Mouse (Mus musculus) cerebellum, postnatal 36 days (tissue): ENCODE measurements around the gene Ccnl2.

ENCODE experiments used
- DNase-seq, 2 experiments: peaks; one replicate each; pipeline ENCODE4 v3.0.0; 2021 to 2022; ENCODE audit warnings: mixed read lengths in 2 of 2

The Ccnl2 gene

GRCm38 (mm10) chr4:155840076-155841002 is 28.1 kb downstream of the Ccnl2 start:
- no peak for DNase-seq

- peak in 1 of 2 experiments; percentile 9 for DNase-seq
Observed at GRCm38 (mm10) chr4:155841003-155841454, 28.7 kb downstream of the Ccnl2 start.

GRCm38 (mm10) chr4:155841651-155842270 is 29.5 kb downstream of the Ccnl2 start:
- DNase-seq = peak in 1 of 2 experiments; percentile 36

- DNase-seq = no peak
Observed at GRCm38 (mm10) chr4:155843231-155843630, 30.9 kb downstream of the Ccnl2 start.

- peak; percentile 94 to 97 for DNase-seq
Observed at GRCm38 (mm10) chr4:155846871-155847578, 34.7 kb downstream of the Ccnl2 start, which contains the start of gene Dvl1. Gene Dvl1, plus strand, starts transcription at chr4:155847402.

- peak; percentile 46 to 47 for DNase-seq
Observed at GRCm38 (mm10) chr4:155847591-155848352, 35.5 kb downstream of the Ccnl2 start.

- no peak for DNase-seq
Observed at GRCm38 (mm10) chr4:155848434-155849095, 36.3 kb downstream of the Ccnl2 start.

GRCm38 (mm10) chr4:155849391-155849790 is 37.1 kb downstream of the Ccnl2 start:
- no peak for DNase-seq

- DNase-seq = no peak
Observed at GRCm38 (mm10) chr4:155849792-155850451, 37.6 kb downstream of the Ccnl2 start.

- no peak for DNase-seq
Observed at GRCm38 (mm10) chr4:155851368-155851767, 39.1 kb downstream of the Ccnl2 start.

- peak; percentile 54 to 64 for DNase-seq
Observed at GRCm38 (mm10) chr4:155851951-155852411, 39.7 kb downstream of the Ccnl2 start.

- no peak for DNase-seq
Observed at GRCm38 (mm10) chr4:155853421-155853820, 41.1 kb downstream of the Ccnl2 start.

GRCm38 (mm10) chr4:155854991-155855390 is 42.7 kb downstream of the Ccnl2 start:
- no peak for DNase-seq

- DNase-seq = peak in 1 of 2 experiments; percentile 40
Observed at GRCm38 (mm10) chr4:155856071-155856470, 43.8 kb downstream of the Ccnl2 start.

GRCm38 (mm10) chr4:155856881-155857280 is 44.6 kb downstream of the Ccnl2 start:
- DNase-seq = no peak

GRCm38 (mm10) chr4:155859318-155859717 is 47.0 kb downstream of the Ccnl2 start:
- no peak for DNase-seq

- no peak for DNase-seq
Observed at GRCm38 (mm10) chr4:155861787-155862186, 49.5 kb downstream of the Ccnl2 start.

- DNase-seq = no peak
Observed at GRCm38 (mm10) chr4:155863001-155863400, 50.7 kb downstream of the Ccnl2 start, which contains the start of gene Tas1r3. Gene Tas1r3, minus strand, starts transcription at chr4:155863362.

GRCm38 (mm10) chr4:155868614-155869298 is 56.5 kb downstream of the Ccnl2 start:
- DNase-seq = peak in 1 of 2 experiments; percentile 38
